Mouse (Mus musculus): Measurements from ENCODE around the gene Prkcsh. TPM values are rescaled to one million over a fixed set of nuclear protein-coding genes. Genes with fewer than 3 reads are reported as not detected.

The Prkcsh gene
- total RNA-seq, 2 experiments from 2014 or later, result 50.3 to 136 TPM

GRCm38 (mm10) chr9:22047329-22047728, 44.7 kb downstream of the Prkcsh start:
- no peak for ATAC-seq (replicated peaks; ENCODE audit: poor library complexity)

DNA sequence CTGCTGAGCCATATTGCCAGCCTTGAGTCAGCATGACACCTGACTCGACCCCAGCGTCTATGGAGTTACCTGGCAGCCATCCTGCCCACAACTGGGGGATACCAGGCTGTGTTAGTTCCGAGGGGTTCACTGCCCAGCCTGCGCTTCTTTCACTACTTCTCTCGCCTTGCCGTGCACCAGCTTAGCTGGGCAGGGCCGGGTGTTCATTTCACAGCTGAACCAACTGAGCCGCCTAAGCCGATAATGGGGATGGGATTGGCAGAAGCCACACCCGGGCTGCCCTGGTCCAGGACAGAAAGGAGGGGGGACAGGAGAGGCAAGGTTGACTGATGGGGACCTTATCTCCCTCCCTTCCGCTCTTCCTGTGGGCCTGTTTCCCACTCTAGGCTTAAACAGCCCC, 46.7 kb downstream of the Prkcsh start:
- no peak for ATAC-seq (replicated peaks; ENCODE audit: poor library complexity)

- no peak for ATAC-seq (replicated peaks; ENCODE audit: poor library complexity)
Observed at GRCm38 (mm10) chr9:22049721-22050270, 47.2 kb downstream of the Prkcsh start.

DNA sequence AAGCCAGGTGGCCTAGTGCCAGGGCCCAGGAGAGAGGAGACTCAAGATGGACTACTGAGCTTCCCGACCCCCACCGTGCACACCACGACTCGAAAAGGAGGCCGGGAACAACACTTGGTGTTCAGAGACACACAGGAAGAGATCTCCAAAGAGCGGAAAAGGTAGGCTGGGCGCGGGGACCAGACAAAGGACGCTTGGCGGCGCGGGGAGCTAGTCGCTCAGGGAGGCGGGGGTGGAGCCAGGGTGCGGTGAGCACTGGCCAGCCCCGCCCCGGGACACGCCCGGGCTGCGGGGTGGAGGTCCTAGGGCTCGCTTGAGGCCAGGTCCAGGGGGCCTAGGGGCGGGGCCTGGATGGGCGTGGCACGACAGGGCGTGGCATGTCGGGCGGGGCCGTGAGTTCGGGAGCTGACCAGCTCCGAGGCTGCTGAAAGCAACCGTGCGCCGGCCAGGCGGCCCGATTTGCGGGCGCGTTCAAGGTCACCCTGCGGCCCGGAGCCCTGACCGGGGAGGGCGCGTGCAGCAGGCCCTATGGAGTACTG, 47.8 kb downstream of the Prkcsh start:
- ATAC-seq (replicated peaks; ENCODE audit: poor library complexity), result peak; percentile 69

DNA sequence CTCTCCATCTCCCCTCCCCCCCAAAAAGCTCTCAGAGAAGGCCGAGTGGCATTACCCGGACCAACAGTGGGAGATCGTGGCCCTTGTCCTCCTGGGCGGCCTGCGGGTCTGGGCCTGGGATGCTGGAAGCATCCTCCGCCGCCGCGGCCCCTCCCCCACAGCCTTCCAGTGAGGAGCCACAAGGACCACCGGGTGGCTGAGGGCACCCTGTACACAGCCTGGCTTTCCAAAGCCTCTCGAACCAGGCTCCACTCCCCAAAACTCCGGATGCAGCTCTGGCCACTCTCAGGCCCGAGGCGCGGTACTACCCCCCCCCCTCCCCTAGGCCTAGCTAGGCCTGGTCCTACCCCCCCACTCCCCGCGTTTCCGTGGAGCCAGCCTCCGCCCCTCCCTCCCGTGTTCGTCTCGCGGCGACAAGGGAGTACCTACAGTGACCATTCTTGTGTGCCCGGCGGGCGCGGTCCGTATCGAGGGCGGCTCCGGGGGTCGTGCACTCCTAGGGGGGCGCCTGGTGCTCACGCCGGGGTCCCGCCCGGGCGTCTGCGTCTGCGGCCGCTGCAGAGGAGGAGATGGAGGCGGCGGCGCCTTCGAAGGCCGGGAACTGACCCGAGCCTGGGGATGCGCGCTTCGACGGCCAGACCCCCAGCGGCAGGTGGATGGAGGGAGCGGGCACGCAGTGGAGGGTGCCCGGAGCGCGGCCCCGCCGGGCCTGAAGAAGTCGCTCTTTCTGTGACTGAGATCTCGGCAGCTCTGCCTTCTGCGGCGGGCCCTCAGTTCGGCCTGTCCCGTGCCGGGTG, 48.8 kb downstream of the Prkcsh start:
- ATAC-seq (replicated peaks; ENCODE audit: poor library complexity), result no peak

DNA sequence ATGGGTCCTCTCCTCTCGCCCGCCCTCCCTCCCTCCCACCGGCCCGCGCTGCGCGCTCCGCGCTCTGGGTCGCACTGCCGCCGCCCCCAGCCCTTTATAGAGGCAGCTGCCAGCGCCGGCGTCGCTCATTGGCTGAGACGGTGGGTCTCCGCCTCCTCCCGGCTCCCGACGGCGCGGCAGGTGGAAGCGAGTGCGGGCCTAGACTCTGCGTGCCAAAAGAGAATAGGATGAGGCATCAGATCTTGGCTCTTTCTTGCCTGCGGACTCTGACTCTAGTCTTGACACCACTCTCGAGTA, 49.3 kb downstream of the Prkcsh start, which contains the start of gene Elavl3:
Elavl3 (minus strand) TSS at position 66 of the 297 bp plus-strand sequence.
- no peak for ATAC-seq (replicated peaks; ENCODE audit: poor library complexity)

GRCm38 (mm10) chr9:22053657-22054056, 51.1 kb downstream of the Prkcsh start:
- ATAC-seq (replicated peaks; ENCODE audit: poor library complexity), result no peak

- ATAC-seq (replicated peaks; ENCODE audit: poor library complexity), result peak; percentile 82
Observed at GRCm38 (mm10) chr9:22054411-22055076, 51.9 kb downstream of the Prkcsh start.

- ATAC-seq (replicated peaks; ENCODE audit: poor library complexity), result no peak
Observed at GRCm38 (mm10) chr9:22055713-22056112, 53.1 kb downstream of the Prkcsh start.

- no peak for ATAC-seq (replicated peaks; ENCODE audit: poor library complexity)
Observed at GRCm38 (mm10) chr9:22056303-22056910, 53.8 kb downstream of the Prkcsh start.

DNA sequence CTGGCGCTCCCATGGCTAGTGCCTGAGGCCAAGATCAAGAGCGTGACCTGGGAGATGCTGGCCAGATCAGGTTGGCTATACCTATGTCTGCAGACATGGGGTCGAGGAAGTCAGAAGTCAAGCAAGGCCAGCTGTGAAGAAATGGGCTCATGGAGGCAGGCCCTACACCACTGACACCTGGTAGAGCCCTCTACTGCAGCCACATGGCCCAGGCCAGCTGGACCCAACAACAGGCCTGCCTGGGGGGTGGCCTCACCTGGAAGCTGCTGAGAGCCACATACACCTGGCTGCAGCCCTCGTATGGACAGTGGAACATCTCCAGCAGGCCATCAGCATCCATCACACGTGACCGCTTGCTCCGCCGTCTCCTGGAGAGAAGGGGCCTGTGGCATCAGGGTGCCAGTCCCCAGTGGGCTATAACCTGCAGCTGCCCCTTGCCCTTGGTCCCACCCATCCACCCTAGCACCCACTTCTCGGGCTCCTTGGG, 54.5 kb downstream of the Prkcsh start:
- no peak for ATAC-seq (replicated peaks; ENCODE audit: poor library complexity)

- ATAC-seq (replicated peaks; ENCODE audit: poor library complexity), result no peak
Observed at GRCm38 (mm10) chr9:22058011-22058424, 55.4 kb downstream of the Prkcsh start.

DNA sequence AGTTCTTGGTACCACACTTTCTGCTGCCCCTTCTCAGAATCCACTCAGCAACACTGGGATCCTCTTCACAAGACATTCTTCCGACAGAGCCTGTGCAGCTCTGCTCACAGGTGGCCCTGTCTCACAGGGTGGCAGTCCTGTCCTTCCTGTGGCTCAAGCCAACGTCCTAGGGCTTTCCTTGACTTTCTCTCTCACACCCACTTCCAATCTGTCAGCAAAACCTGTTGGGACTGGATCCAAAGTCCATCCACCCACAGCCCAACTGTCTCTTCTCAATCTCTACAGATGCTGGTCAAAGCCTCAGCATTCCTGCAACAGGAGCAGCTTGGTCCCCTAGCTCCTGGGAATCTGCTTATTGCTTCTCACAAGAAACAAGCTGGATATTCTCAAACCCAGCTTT, 58.7 kb downstream of the Prkcsh start:
- no peak for ATAC-seq (replicated peaks; ENCODE audit: poor library complexity)

Other genes starting within 250 kb of the Prkcsh start
- 43.2 and 50.1 TPM in 2 replicates for gene Spc24, start 242.5 kb upstream of the Prkcsh start, total RNA-seq (2015)
- 128 and 151 TPM in 2 replicates for gene Spc24, start 242.5 kb upstream of the Prkcsh start, total RNA-seq (2017)
- 0.72 and 1.2 TPM in 2 replicates for gene Kank2, start 204.1 kb upstream of the Prkcsh start, total RNA-seq (2015)
- gene Kank2, start 204.1 kb upstream of the Prkcsh start, total RNA-seq (2017), result 0.71 and 1.2 TPM in 2 replicates
- gene Angptl8, start 167.3 kb upstream of the Prkcsh start, total RNA-seq (2015), result 0.22 and 1.8 TPM in 2 replicates
- gene Angptl8, start 167.3 kb upstream of the Prkcsh start, total RNA-seq (2017), result 4.0 and 4.7 TPM in 2 replicates
- 0.64 and 1.6 TPM in 2 replicates for gene Dock6, start 150.2 kb upstream of the Prkcsh start, total RNA-seq (2015)
- gene Dock6, start 150.2 kb upstream of the Prkcsh start, total RNA-seq (2017), result 0.67 and 2.3 TPM in 2 replicates
- gene Rab3d, start 84.6 kb upstream of the Prkcsh start, total RNA-seq (2015), result 14.5 and 20.1 TPM in 2 replicates
- gene Rab3d, start 84.6 kb upstream of the Prkcsh start, total RNA-seq (2017), result 37.3 and 50.6 TPM in 2 replicates
- 0.12 TPM in 1 of 2 replicates, not detected in the other for gene Ccdc159, start 75.3 kb upstream of the Prkcsh start, total RNA-seq (2015)
- gene Ccdc159, start 75.3 kb upstream of the Prkcsh start, total RNA-seq (2017), result 0.08 and 0.41 TPM in 2 replicates
- gene Tmem205, start 75.2 kb upstream of the Prkcsh start, total RNA-seq (2015), result 49.4 and 60.5 TPM in 2 replicates
- gene Tmem205, start 75.2 kb upstream of the Prkcsh start, total RNA-seq (2017), result 19.7 and 22.1 TPM in 2 replicates
- 0.42 TPM in 2 replicates for gene Plppr2, start 65.8 kb upstream of the Prkcsh start, total RNA-seq (2015)
- 0.21 TPM in 1 of 2 replicates, not detected in the other for gene Plppr2, start 65.8 kb upstream of the Prkcsh start, total RNA-seq (2017)
- 8.1 and 9.0 TPM in 2 replicates for gene Swsap1, start 47.1 kb upstream of the Prkcsh start, total RNA-seq (2015)
- 4.1 and 5.8 TPM in 2 replicates for gene Swsap1, start 47.1 kb upstream of the Prkcsh start, total RNA-seq (2017)
- 3.0 and 6.0 TPM in 2 replicates for gene Epor, start 39.3 kb upstream of the Prkcsh start, total RNA-seq (2015)
- gene Epor, start 39.3 kb upstream of the Prkcsh start, total RNA-seq (2017), result 3.8 and 5.0 TPM in 2 replicates
- gene Rgl3, start 13.4 kb upstream of the Prkcsh start, total RNA-seq (2015), result not detected in 2 replicates
- not detected in 2 replicates for gene Rgl3, start 13.4 kb upstream of the Prkcsh start, total RNA-seq (2017)
- gene Ccdc151, start 172 bp upstream of the Prkcsh start, total RNA-seq (2015), result not detected in 2 replicates
- gene Ccdc151, start 172 bp upstream of the Prkcsh start, total RNA-seq (2017), result not detected in 2 replicates
- gene Elavl3, start 49.2 kb downstream of the Prkcsh start, total RNA-seq (2015), result not detected in 2 replicates
- not detected in 2 replicates for gene Elavl3, start 49.2 kb downstream of the Prkcsh start, total RNA-seq (2017)
- not detected in 2 replicates for gene Gm49318, start 68.5 kb downstream of the Prkcsh start, total RNA-seq (2015)
- not detected in 2 replicates for gene Gm49318, start 68.5 kb downstream of the Prkcsh start, total RNA-seq (2017)
- 4.9 and 7.1 TPM in 2 replicates for gene Zfp653, start 68.6 kb downstream of the Prkcsh start, total RNA-seq (2015)
- gene Zfp653, start 68.6 kb downstream of the Prkcsh start, total RNA-seq (2017), result 8.0 and 11.9 TPM in 2 replicates
- gene Ecsit, start 82.6 kb downstream of the Prkcsh start, total RNA-seq (2015), result 10.1 and 12.0 TPM in 2 replicates
- 20.8 and 24.0 TPM in 2 replicates for gene Ecsit, start 82.6 kb downstream of the Prkcsh start, total RNA-seq (2017)
- not detected in 2 replicates for gene Cnn1, start 96.4 kb downstream of the Prkcsh start, total RNA-seq (2015)
- gene Cnn1, start 96.4 kb downstream of the Prkcsh start, total RNA-seq (2017), result not detected in 2 replicates
- 106 and 124 TPM in 2 replicates for gene Elof1, start 114.4 kb downstream of the Prkcsh start, total RNA-seq (2015)
- 43.6 and 49.6 TPM in 2 replicates for gene Elof1, start 114.4 kb downstream of the Prkcsh start, total RNA-seq (2017)
- 3.3 and 4.1 TPM in 2 replicates for gene Acp5, start 132.9 kb downstream of the Prkcsh start, total RNA-seq (2015)
- gene Acp5, start 132.9 kb downstream of the Prkcsh start, total RNA-seq (2017), result 2.9 and 5.3 TPM in 2 replicates
- 21.8 and 25.4 TPM in 2 replicates for gene Pigyl, start 154.0 kb downstream of the Prkcsh start, total RNA-seq (2015)
- 28.4 and 31.8 TPM in 2 replicates for gene Pigyl, start 154.0 kb downstream of the Prkcsh start, total RNA-seq (2017)
- not detected in 2 replicates for gene Zfp872, start 185.3 kb downstream of the Prkcsh start, total RNA-seq (2015)
- not detected in 2 replicates for gene Zfp872, start 185.3 kb downstream of the Prkcsh start, total RNA-seq (2017)
- 42.9 and 52.0 TPM in 2 replicates for gene Zfp809, start 222.9 kb downstream of the Prkcsh start, total RNA-seq (2015)
- 28.8 and 32.3 TPM in 2 replicates for gene Zfp809, start 222.9 kb downstream of the Prkcsh start, total RNA-seq (2017)

Measured in megakaryocyte progenitor cell, adult 5-6 weeks (primary cell).